Mouse (Mus musculus) urinary bladder, postnatal 0 days (tissue): ENCODE data around the gene Myo1d. TPM values are rescaled to one million over a fixed set of nuclear protein-coding genes. Genes with fewer than 3 reads are reported as not detected.

Source experiments
- polyA plus RNA-seq: library from polyadenylated mRNA; unstranded; fragments of >200 nt; fragmentation: Nextera tagmentation; extraction: Ambion mirVana; gene quantifications from 2 replicates; pipeline ENCODE4 v1.2.1, GENCODE M21; 2015

The Myo1d gene
- 23.1 and 29.5 TPM in 2 replicates for polyA plus RNA-seq

GRCm38 (mm10) chr11:80779527-80780344 lies at the start of gene Myo1d:
TSS of gene Myo1d (minus strand) at chr11:80780025.

GRCm38 (mm10) chr11:80809993-80810821 lies 30.4 kb upstream of the Myo1d start, which contains the start of gene Tmem98:
TSS of gene Tmem98 (plus strand) at chr11:80810175.

GRCm38 (mm10) chr11:80476222-80477189 lies 303.3 kb downstream of the Myo1d start, which contains the start of gene Cdk5r1:
TSS of gene Cdk5r1 (plus strand) at chr11:80477023.

Other genes starting within 250 kb of the Myo1d start
- 116 and 117 TPM in 2 replicates for gene Tmem98, start 30.1 kb upstream of the Myo1d start, polyA plus RNA-seq
- gene Spaca3, start 78.3 kb upstream of the Myo1d start, polyA plus RNA-seq: 0.19 TPM in 1 of 2 replicates, not detected in the other